Mouse (Mus musculus) CD4-positive, CD25-positive, alpha-beta regulatory T cell, adult 2 months (primary cell): ENCODE measurements around the gene Ruvbl2.
A peak's percentile ranks its signal among the peaks of the same experiment; 100 is the strongest.

Source experiments
- DNase-seq: peaks from one replicate; pipeline ENCODE4 v3.0.0-alpha.2; 2012; ENCODE audit warnings: low read depth, low spot score

Gene Ruvbl2

GRCm38 (mm10) chr7:45433835-45434202, 4.1 kb downstream of the Ruvbl2 start:
- DNase-seq, result no peak

- no peak for DNase-seq
These were observed 11.3 kb downstream of the Ruvbl2 start for GRCm38 (mm10) chr7:45426556-45426955.

GRCm38 (mm10) chr7:45421194-45421593, 16.7 kb downstream of the Ruvbl2 start:
- no peak for DNase-seq

- no peak for DNase-seq
These were observed 17.3 kb downstream of the Ruvbl2 start, which contains the start of gene Lhb for GRCm38 (mm10) chr7:45420615-45420919. TSS of gene Lhb (plus strand) at chr7:45420820.

- no peak for DNase-seq
These were observed 17.9 kb downstream of the Ruvbl2 start for GRCm38 (mm10) chr7:45419859-45420614.

- DNase-seq, result no peak
These were observed 19.9 kb downstream of the Ruvbl2 start for GRCm38 (mm10) chr7:45417962-45418492.

GRCm38 (mm10) chr7:45415636-45416035, 22.3 kb downstream of the Ruvbl2 start:
- peak; percentile 65 for DNase-seq

GRCm38 (mm10) chr7:45414740-45415224, 23.1 kb downstream of the Ruvbl2 start:
- no peak for DNase-seq

GRCm38 (mm10) chr7:45413864-45414739, 23.8 kb downstream of the Ruvbl2 start:
- peak; percentile 27 for DNase-seq

- DNase-seq, result peak; percentile 40
These were observed 24.6 kb downstream of the Ruvbl2 start, which contains the start of gene Ntf5 for GRCm38 (mm10) chr7:45413113-45413863. TSS of gene Ntf5 (plus strand) at chr7:45413695.

- DNase-seq, result no peak
These were observed 25.5 kb downstream of the Ruvbl2 start for GRCm38 (mm10) chr7:45412421-45412820.

GRCm38 (mm10) chr7:45409497-45410163, 28.3 kb downstream of the Ruvbl2 start:
- DNase-seq, result no peak

GRCm38 (mm10) chr7:45408949-45409348, 28.9 kb downstream of the Ruvbl2 start:
- no peak for DNase-seq

GRCm38 (mm10) chr7:45408351-45408750, 29.5 kb downstream of the Ruvbl2 start:
- no peak for DNase-seq

GRCm38 (mm10) chr7:45407836-45408235, 30.1 kb downstream of the Ruvbl2 start:
- no peak for DNase-seq

GRCm38 (mm10) chr7:45406157-45407156, 31.4 kb downstream of the Ruvbl2 start:
- peak; percentile 37 for DNase-seq

- DNase-seq, result peak; percentile 74
These were observed 32.5 kb downstream of the Ruvbl2 start, which contains the start of gene Kcna7 for GRCm38 (mm10) chr7:45405091-45406075. TSS of gene Kcna7 (plus strand) at chr7:45405653.

GRCm38 (mm10) chr7:45403532-45404261, 34.2 kb downstream of the Ruvbl2 start:
- DNase-seq, result peak; percentile 89
